In the genomic region with DNA sequence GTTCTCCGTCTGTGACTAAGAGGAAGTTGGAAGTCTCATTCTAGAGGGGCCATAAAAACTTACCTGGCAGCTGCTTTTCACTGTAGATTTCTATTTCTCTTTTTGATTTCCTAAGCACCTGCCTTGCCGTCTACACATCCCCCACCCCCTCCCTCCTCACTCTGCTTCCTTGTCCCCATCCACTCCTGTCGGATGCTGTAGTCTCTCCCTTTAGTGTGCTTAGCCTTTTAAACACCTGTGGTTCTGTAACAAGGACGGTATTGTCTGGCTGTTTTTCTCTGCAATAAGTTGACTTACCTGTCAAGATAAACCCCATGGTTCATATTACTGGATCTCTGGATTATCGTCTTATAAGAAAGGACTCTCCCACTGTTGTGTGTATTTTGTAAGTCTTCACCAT, we compare ENCODE assay signal across 16 mouse cellular contexts.
"Had no signal": no experiment of that assay in that cellular context is flagged by ENCODE, and none has a peak within 500 bp of the region (broad histone marks: within the 10 kb centered on the region; RNA-seq: fewer than 3 reads in every experiment).

No protein-coding gene starts in this region.

- H3K27me3 ChIP-seq: lung, embryonic 15.5 days; midbrain, embryonic 13.5 days; midbrain, embryonic 15.5 days; neural tube, embryonic 12.5 days; stomach, embryonic 15.5 days had no signal

- H3K36me3 ChIP-seq: lung, embryonic 15.5 days; midbrain, embryonic 13.5 days; midbrain, embryonic 15.5 days; neural tube, embryonic 12.5 days; stomach, embryonic 15.5 days had no signal

- H3K9me3 ChIP-seq: lung, embryonic 15.5 days; midbrain, embryonic 13.5 days; midbrain, embryonic 15.5 days; neural tube, embryonic 12.5 days; stomach, embryonic 15.5 days had no signal

- H3K4me2 ChIP-seq: lung, embryonic 15.5 days; midbrain, embryonic 11.5 days; midbrain, embryonic 13.5 days; midbrain, embryonic 15.5 days; neural tube, embryonic 12.5 days; stomach, embryonic 15.5 days had no signal

- H3K4me1 ChIP-seq: midbrain, embryonic 13.5 days; midbrain, embryonic 15.5 days had no signal

- H3K27ac ChIP-seq: lung, embryonic 15.5 days; macrophage; midbrain, embryonic 13.5 days; midbrain, embryonic 15.5 days; neural tube, embryonic 12.5 days; stomach, embryonic 15.5 days; stomach, postnatal 0 days had no signal

- DNase-seq: lung, adult 2 months; lung, postnatal 14 days; lung, postnatal 36 days; right cerebral cortex, postnatal 14 days; thymus, adult 2 months; thymus, postnatal 25 days had no signal

- ATAC-seq: lung, postnatal 0 days; midbrain, embryonic 13.5 days; midbrain, embryonic 15.5 days had no signal

- H3K9ac ChIP-seq: lung, embryonic 15.5 days; midbrain, embryonic 13.5 days; midbrain, embryonic 15.5 days; neural tube, embryonic 12.5 days; stomach, embryonic 15.5 days had no signal

- H3K4me3 ChIP-seq: lung, embryonic 15.5 days; megakaryocyte, embryonic 14.5 days; midbrain, embryonic 13.5 days; midbrain, embryonic 15.5 days; neural tube, embryonic 12.5 days; stomach, embryonic 15.5 days had no signal
